Comparison of ENCODE assay signal across 9 mouse cellular contexts in the genomic region with DNA sequence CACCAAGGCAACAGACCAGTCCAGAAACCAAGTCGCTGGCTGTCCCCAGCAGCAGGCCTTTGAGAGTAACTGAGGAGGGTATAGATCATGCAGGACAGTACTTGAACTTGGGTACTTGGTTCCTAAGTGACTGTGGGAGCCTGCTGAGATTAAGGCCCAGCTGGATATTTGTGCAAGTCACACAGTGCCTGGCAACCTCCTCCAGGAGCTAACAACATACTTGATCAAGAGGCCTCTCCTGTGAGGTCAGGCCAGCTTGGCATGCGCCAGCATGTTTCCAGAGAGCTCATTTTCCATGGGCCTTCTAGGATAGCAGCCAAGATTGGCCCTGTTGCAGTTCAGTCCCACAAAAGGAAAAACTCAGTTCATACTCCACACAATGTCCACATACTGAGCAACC. TPM values are rescaled to one million over a fixed set of nuclear protein-coding genes. Genes with fewer than 3 reads are reported as not detected.
A peak's percentile ranks its signal among the peaks of the same experiment; 100 is the strongest.
DNase-seq lines count a peak whose midpoint lies in the region; ATAC-seq and TF ChIP-seq lines count a peak whose summit lies in the region.
"Had no signal": no experiment of that assay in that cellular context is flagged by ENCODE, and none has a peak within 500 bp of the region (broad histone marks: within the 10 kb centered on the region; RNA-seq: fewer than 3 reads in every experiment).

No protein-coding gene starts in this region.

- WGBS in liver, adult 2 months = 59% methylated on average over 2 of the region's 2 CpGs
- WGBS in liver, embryonic 12.5 days (ENCODE audit: insufficient replicate concordance) = 65% methylated on average over 2 of the region's 2 CpGs
- 45% methylated on average over 2 of the region's 2 CpGs for WGBS in hindbrain, postnatal 0 days
- WGBS in stomach, embryonic 14.5 days = 68% methylated on average over 2 of the region's 2 CpGs

- intact Hi-C loops in left cerebral cortex, postnatal 25 days (cut with DNase I) = no loop called here

- no peaks in the 10 kb centered on the region for H3K9me3 ChIP-seq in liver, embryonic 12.5 days (replicated peaks)
- no peaks in the 10 kb centered on the region for H3K9me3 ChIP-seq in hindbrain, postnatal 0 days (ENCODE audit: low read length)
- H3K9me3 ChIP-seq in stomach, embryonic 14.5 days (ENCODE audit: control insufficient read depth, low read depth, low read length) = no peaks in the 10 kb centered on the region

- no peak for TF ChIP-seq CTCF in liver, adult 2 months (IDR thresholded peaks at IDR 0.05; ENCODE audit: low read depth, low read length)
- no peak for TF ChIP-seq CTCF in hindbrain, postnatal 0 days (IDR thresholded peaks at IDR 0.05; ENCODE audit: low read depth)

- no peaks in the 10 kb centered on the region for H3K79me2 ChIP-seq in liver, adult 2 months (ENCODE audit: control insufficient read depth, insufficient read depth, low read length)

- peak; percentile 64 for DNase-seq in adrenal gland, postnatal 10 days
- no peak for DNase-seq in adrenal gland, adult 18-20 months (ENCODE audit: low spot score in 2 of 2)
- peak; percentile 58 for DNase-seq in liver, adult 2 months (ENCODE audit: extremely low read depth, low read depth, low spot score)
- DNase-seq in hindbrain, postnatal 0 days (ENCODE audit: low spot score) = peak; percentile 70
- DNase-seq in left cerebral cortex, postnatal 25 days (ENCODE audit: low spot score in 2 of 2) = no peak
- DNase-seq in T-cell, adult 2 months (ENCODE audit: low spot score) = no peak
- DNase-seq: right cerebral cortex, adult 18-20 months had no signal

- H3K4me2 ChIP-seq in liver, embryonic 12.5 days = no peak overlapping the region
- no peak overlapping the region for H3K4me2 ChIP-seq in hindbrain, postnatal 0 days (ENCODE audit: low read depth, low read length)
- H3K4me2 ChIP-seq in stomach, embryonic 14.5 days (replicated peaks; ENCODE audit: low read depth, low read length) = no peak overlapping the region

- no peak overlapping the region for H3K9ac ChIP-seq in liver, adult 2 months (ENCODE audit: low read depth, low read length)
- H3K9ac ChIP-seq in liver, embryonic 12.5 days = no peak overlapping the region
- H3K9ac ChIP-seq in hindbrain, postnatal 0 days (replicated peaks; ENCODE audit: low read length) = no peak overlapping the region
- H3K9ac ChIP-seq in stomach, embryonic 14.5 days (replicated peaks; ENCODE audit: low read depth, low read length) = no peak overlapping the region

- H3K27ac ChIP-seq in liver, adult 2 months (replicated peaks; ENCODE audit: insufficient read depth, low read depth, low read length) = no peak overlapping the region
- H3K27ac ChIP-seq in liver, embryonic 12.5 days = no peak overlapping the region
- H3K27ac ChIP-seq in hindbrain, postnatal 0 days = no peak overlapping the region
- H3K27ac ChIP-seq in stomach, embryonic 14.5 days (ENCODE audit: low read length) = peak overlapping the region; percentile 23; the same call in 1 of the 2 replicates

- no peak for TF ChIP-seq POLR2A in liver, adult 2 months (IDR thresholded peaks at IDR 0.05; ENCODE audit: extremely low read depth, insufficient read depth, low read length)

- ATAC-seq in liver, embryonic 12.5 days = no peak
- peak; percentile 75 for ATAC-seq in hindbrain, postnatal 0 days
- no peak for ATAC-seq in stomach, embryonic 14.5 days (ENCODE audit: insufficient number of reproducible peaks, insufficient read depth, low FRiP score, low read depth)

- no peaks in the 10 kb centered on the region for H3K36me3 ChIP-seq in liver, adult 2 months (ENCODE audit: control insufficient read depth, insufficient read depth, low read length)
- H3K36me3 ChIP-seq in liver, embryonic 12.5 days = no peaks in the 10 kb centered on the region
- H3K36me3 ChIP-seq in hindbrain, postnatal 0 days (ENCODE audit: insufficient read depth, low read length) = no peaks in the 10 kb centered on the region
- H3K36me3 ChIP-seq in stomach, embryonic 14.5 days (ENCODE audit: control insufficient read depth, insufficient read depth, low read length) = no peaks in the 10 kb centered on the region

- H3K4me1 ChIP-seq in liver, adult 2 months (ENCODE audit: control insufficient read depth, insufficient read depth, low read length) = peaks cover 8% of the 10 kb centered on the region
- peaks cover 21% of the 10 kb centered on the region for H3K4me1 ChIP-seq in liver, embryonic 12.5 days
- peaks cover 7% of the 10 kb centered on the region; the same call in 1 of the 2 replicates for H3K4me1 ChIP-seq in hindbrain, postnatal 0 days (ENCODE audit: insufficient read depth, low read length)
- peaks cover 42% of the 10 kb centered on the region for H3K4me1 ChIP-seq in stomach, embryonic 14.5 days (ENCODE audit: control insufficient read depth, insufficient read depth, low read length)

- no peak overlapping the region for H3K4me3 ChIP-seq in liver, adult 2 months (ENCODE audit: insufficient read depth, low read depth, low read length)
- no peak overlapping the region for H3K4me3 ChIP-seq in liver, embryonic 12.5 days
- no peak overlapping the region for H3K4me3 ChIP-seq in hindbrain, postnatal 0 days (ENCODE audit: low read length)
- no peak overlapping the region for H3K4me3 ChIP-seq in stomach, embryonic 14.5 days (ENCODE audit: low read depth, low read length)

- H3K27me3 ChIP-seq in liver, adult 2 months (ENCODE audit: control insufficient read depth, insufficient read depth, low read length) = no peaks in the 10 kb centered on the region
- peaks cover 64% of the 10 kb centered on the region for H3K27me3 ChIP-seq in liver, embryonic 12.5 days (replicated peaks)
- H3K27me3 ChIP-seq in hindbrain, postnatal 0 days (ENCODE audit: insufficient read depth, low read length) = no peaks in the 10 kb centered on the region; the same call in 1 of the 2 replicates
- no peaks in the 10 kb centered on the region for H3K27me3 ChIP-seq in stomach, embryonic 14.5 days (ENCODE audit: control insufficient read depth, insufficient read depth, low read length)

RNA-seq across cellular contexts. Expression of a gene that starts 7.3 kb away (rescaled TPM):
- total RNA-seq in adrenal gland, postnatal 10 days (2021) = 10 to 100 TPM; 28.7 to 35.5 TPM
- 10 to 100 TPM; 21.0 to 31.1 TPM for total RNA-seq in adrenal gland, adult 18-20 months (2021)
- total RNA-seq in liver, adult 2 months (2014; rRNA removed) = 2.8 and 5.8 TPM in 2 replicates
- 26.9 and 28.5 TPM in 2 replicates for polyA plus RNA-seq in liver, adult 2 months (2012; rRNA removed)
- polyA plus RNA-seq in liver, embryonic 12.5 days (2016; fragmentation: Nextera tagmentation; extraction: Ambion mirVana) = 12.5 and 12.7 TPM in 2 replicates
- 9.2 and 19.8 TPM in 2 replicates for total RNA-seq in hindbrain, postnatal 0 days (2014; rRNA removed)
- 10.6 and 12.5 TPM in 2 replicates for polyA plus RNA-seq in hindbrain, postnatal 0 days (2015; fragmentation: Nextera tagmentation; extraction: Ambion mirVana)
- 74.1 and 75.8 TPM in 2 replicates for polyA plus RNA-seq in stomach, embryonic 14.5 days (2014; fragmentation: Nextera tagmentation; extraction: Ambion mirVana)
- total RNA-seq in left cerebral cortex, postnatal 25 days (2021) = 10 to 100 TPM; 13.8 to 16.1 TPM

Comparison
In these comparisons a context has a peak if more than half of its experiments do, and no peak if none do; other contexts are left out.
1. DNase-seq: peak in adrenal gland, postnatal 10 days (single experiment), liver, adult 2 months (single experiment) and hindbrain, postnatal 0 days (single experiment); none in adrenal gland, adult 18-20 months (0 of 2), left cerebral cortex, postnatal 25 days (0 of 2) and T-cell, adult 2 months (single experiment).